Comparison of ENCODE assay signal across 21 mouse cellular contexts in the genomic region with DNA sequence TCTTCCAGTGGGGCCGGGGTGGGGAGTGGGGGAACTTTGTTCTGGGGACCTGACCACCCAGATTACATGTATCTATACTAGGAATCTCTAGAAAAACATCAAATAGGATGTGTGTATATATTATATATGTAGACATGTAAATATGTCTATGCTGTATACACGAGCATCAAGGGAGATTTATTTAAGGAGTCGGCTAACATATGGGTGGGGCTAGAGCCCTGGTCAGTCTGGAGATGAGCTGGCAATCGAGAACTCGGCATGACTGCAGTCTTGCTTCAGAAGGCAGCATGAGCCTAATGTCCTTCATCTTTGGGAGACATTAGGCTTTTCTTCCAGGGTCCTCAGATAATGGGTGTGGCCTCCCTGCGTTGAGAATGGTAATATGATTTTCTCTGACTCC.
DNase-seq lines count a peak whose midpoint lies in the region; ATAC-seq and TF ChIP-seq lines count a peak whose summit lies in the region.
"Had no signal": no experiment of that assay in that cellular context is flagged by ENCODE, and none has a peak within 500 bp of the region (broad histone marks: within the 10 kb centered on the region; RNA-seq: fewer than 3 reads in every experiment).

No protein-coding gene starts in this region.

- no peak overlapping the region for H3K27ac ChIP-seq in intestine, embryonic 15.5 days
- H3K27ac ChIP-seq in intestine, postnatal 0 days (ENCODE audit: low read depth, low read length): no peak overlapping the region
- no peak overlapping the region for H3K27ac ChIP-seq in lung, embryonic 15.5 days
- no peak overlapping the region for H3K27ac ChIP-seq in lung, postnatal 0 days (ENCODE audit: low read length)
- H3K27ac ChIP-seq: embryonic facial prominence, embryonic 13.5 days; embryonic facial prominence, embryonic 15.5 days; forebrain, embryonic 10.5 days; forebrain, embryonic 12.5 days had no signal

- no peaks in the 10 kb centered on the region for H3K27me3 ChIP-seq in intestine, embryonic 15.5 days (replicated peaks)
- H3K27me3 ChIP-seq in intestine, postnatal 0 days (replicated peaks; ENCODE audit: control insufficient read depth, insufficient read depth, low read length): no peaks in the 10 kb centered on the region
- no peaks in the 10 kb centered on the region for H3K27me3 ChIP-seq in lung, embryonic 15.5 days
- no peaks in the 10 kb centered on the region for H3K27me3 ChIP-seq in lung, postnatal 0 days (replicated peaks; ENCODE audit: insufficient read depth, low read length)
- H3K27me3 ChIP-seq: embryonic facial prominence, embryonic 13.5 days; embryonic facial prominence, embryonic 15.5 days; forebrain, embryonic 12.5 days had no signal

- no peak overlapping the region for H3K9ac ChIP-seq in intestine, embryonic 15.5 days
- no peak overlapping the region for H3K9ac ChIP-seq in intestine, postnatal 0 days (ENCODE audit: low read depth, low read length)
- H3K9ac ChIP-seq in lung, embryonic 15.5 days: no peak overlapping the region
- no peak overlapping the region for H3K9ac ChIP-seq in lung, postnatal 0 days (replicated peaks; ENCODE audit: low read depth)
- H3K9ac ChIP-seq: embryonic facial prominence, embryonic 13.5 days; embryonic facial prominence, embryonic 15.5 days; forebrain, embryonic 12.5 days had no signal

- H3K4me2 ChIP-seq in intestine, embryonic 15.5 days (replicated peaks): no peak overlapping the region
- no peak overlapping the region for H3K4me2 ChIP-seq in intestine, postnatal 0 days (replicated peaks; ENCODE audit: low read depth)
- H3K4me2 ChIP-seq in lung, embryonic 15.5 days: no peak overlapping the region
- no peak overlapping the region for H3K4me2 ChIP-seq in lung, postnatal 0 days (replicated peaks; ENCODE audit: low read depth, low read length)
- H3K4me2 ChIP-seq: embryonic facial prominence, embryonic 13.5 days; embryonic facial prominence, embryonic 15.5 days; forebrain, embryonic 12.5 days had no signal

- peak; percentile 53 for ATAC-seq in intestine, embryonic 15.5 days
- no peak for ATAC-seq in intestine, postnatal 0 days
- ATAC-seq in lung, embryonic 15.5 days (ENCODE audit: borderline replicate concordance, extremely low read depth, low FRiP score, low TSS enrichment): peak; percentile 52; the same call in 1 of the 2 replicates
- ATAC-seq in lung, postnatal 0 days: no peak
- ATAC-seq: forebrain, embryonic 14.5 days; forebrain, embryonic 16.5 days had no signal

- H3K4me3 ChIP-seq in intestine, embryonic 15.5 days (replicated peaks): no peak overlapping the region
- H3K4me3 ChIP-seq in intestine, postnatal 0 days (ENCODE audit: low read depth, low read length): no peak overlapping the region
- H3K4me3 ChIP-seq in lung, embryonic 15.5 days: no peak overlapping the region
- H3K4me3 ChIP-seq in lung, postnatal 0 days (ENCODE audit: low read depth, low read length): no peak overlapping the region
- H3K4me3 ChIP-seq: embryonic facial prominence, embryonic 13.5 days; embryonic facial prominence, embryonic 15.5 days; erythroblast, embryonic 14.5 days; forebrain, embryonic 10.5 days; forebrain, embryonic 12.5 days had no signal

- TF ChIP-seq EP300 in lung, postnatal 0 days (IDR thresholded peaks at IDR 0.05): no peak

- DNase-seq in lung, postnatal 0 days (ENCODE audit: low spot score): no peak
- DNase-seq: adrenal gland, adult 2 months; adrenal gland, postnatal 10 days; adrenal gland, postnatal 25 days; cerebellum, adult 11 months; cerebellum, adult 18-20 months; cerebellum, adult 8-10 months; cerebellum, adult 9-11 months; cerebellum, postnatal 14 days; cerebellum, postnatal 36 days; embryo, embryonic 11 days had no signal

- no peak for TF ChIP-seq CTCF in intestine, postnatal 0 days (IDR thresholded peaks at IDR 0.05; ENCODE audit: low read depth)
- TF ChIP-seq CTCF in lung, postnatal 0 days (IDR thresholded peaks at IDR 0.05): no peak

- no peaks in the 10 kb centered on the region for H3K4me1 ChIP-seq in intestine, embryonic 15.5 days (replicated peaks)
- no peaks in the 10 kb centered on the region for H3K4me1 ChIP-seq in intestine, postnatal 0 days (replicated peaks; ENCODE audit: control insufficient read depth, insufficient read depth, low read length)
- no peaks in the 10 kb centered on the region for H3K4me1 ChIP-seq in lung, embryonic 15.5 days
- H3K4me1 ChIP-seq in lung, postnatal 0 days (ENCODE audit: insufficient read depth, low read depth, low read length): no peaks in the 10 kb centered on the region
- H3K4me1 ChIP-seq: embryonic facial prominence, embryonic 15.5 days; forebrain, embryonic 12.5 days had no signal

- H3K9me3 ChIP-seq in intestine, embryonic 15.5 days: no peaks in the 10 kb centered on the region
- H3K9me3 ChIP-seq in intestine, postnatal 0 days (ENCODE audit: control insufficient read depth): no peaks in the 10 kb centered on the region
- no peaks in the 10 kb centered on the region for H3K9me3 ChIP-seq in lung, embryonic 15.5 days
- H3K9me3 ChIP-seq in lung, postnatal 0 days (ENCODE audit: low read length): no peaks in the 10 kb centered on the region
- H3K9me3 ChIP-seq: embryonic facial prominence, embryonic 13.5 days; embryonic facial prominence, embryonic 15.5 days; forebrain, embryonic 10.5 days; forebrain, embryonic 12.5 days had no signal

- no peaks in the 10 kb centered on the region for H3K36me3 ChIP-seq in intestine, embryonic 15.5 days
- no peaks in the 10 kb centered on the region for H3K36me3 ChIP-seq in intestine, postnatal 0 days (ENCODE audit: control insufficient read depth, insufficient read depth)
- no peaks in the 10 kb centered on the region for H3K36me3 ChIP-seq in lung, embryonic 15.5 days
- H3K36me3 ChIP-seq in lung, postnatal 0 days (ENCODE audit: insufficient read depth, low read length): no peaks in the 10 kb centered on the region
- H3K36me3 ChIP-seq: embryonic facial prominence, embryonic 13.5 days; embryonic facial prominence, embryonic 15.5 days; forebrain, embryonic 10.5 days; forebrain, embryonic 12.5 days had no signal

- 53% methylated on average over 6 of the region's 6 CpGs for WGBS in intestine, embryonic 15.5 days
- 51% methylated on average over 6 of the region's 6 CpGs for WGBS in intestine, postnatal 0 days
- WGBS in lung, embryonic 15.5 days: 39% methylated on average over 6 of the region's 6 CpGs
- 52% methylated on average over 6 of the region's 6 CpGs for WGBS in lung, postnatal 0 days

Comparison
In these comparisons a context has a peak if more than half of its experiments do, and no peak if none do; other contexts are left out.
1. ATAC-seq: peak in intestine, embryonic 15.5 days (single experiment) and lung, embryonic 15.5 days (single experiment); none in intestine, postnatal 0 days (single experiment) and lung, postnatal 0 days (single experiment).